Mouse (Mus musculus) midbrain, embryonic 14.5 days (tissue): ENCODE data around the gene Ednrb. TPM values are rescaled to one million over a fixed set of nuclear protein-coding genes. Genes with fewer than 3 reads are reported as not detected.

ENCODE experiments used
- ATAC-seq: fragments of 200-750 bp; cut with Nextera tagmentation; 2 replicates; pipeline ENCODE4 v1.8.0; 2017; ENCODE audit warnings: moderate number of reproducible peaks, moderate library complexity; ENCODE audit not compliant: low FRiP score, low TSS enrichment
- DNase-seq: peaks from one replicate; pipeline ENCODE4 v3.0.0-alpha.2; 2015
- H3K27ac ChIP-seq: fragments of 300-500 bp; sonication (generic); replicated peaks from 2 replicates; pipeline ENCODE4 v1.5.1; 2014; ENCODE audit warnings: mild to moderate bottlenecking, low read depth, low read length, moderate library complexity
- H3K27me3 ChIP-seq: fragments of 300-500 bp; sonication (generic); 2 replicates; pipeline ENCODE4 v1.6.1; 2014; ENCODE audit warnings: low read length, control low read depth, mixed read lengths; ENCODE audit not compliant: control insufficient read depth, insufficient read depth
- H3K36me3 ChIP-seq: fragments of 300-500 bp; sonication (generic); 2 replicates; pipeline ENCODE4 v1.6.1; 2014; ENCODE audit warnings: low read length, control low read depth; ENCODE audit not compliant: control insufficient read depth, insufficient read depth
- H3K4me1 ChIP-seq: fragments of 300-500 bp; sonication (generic); 2 replicates; pipeline ENCODE4 v1.6.1; 2014; ENCODE audit warnings: mild to moderate bottlenecking, antibody characterized with exemption, low read length, control low read depth; ENCODE audit not compliant: control insufficient read depth, insufficient read depth
- H3K4me2 ChIP-seq: fragments of 300-500 bp; sonication (generic); 2 replicates; pipeline ENCODE4 v1.6.1; 2014; ENCODE audit warnings: mild to moderate bottlenecking, low read length, moderate library complexity
- H3K4me3 ChIP-seq: fragments of 300-500 bp; sonication (generic); replicated peaks from 2 replicates; pipeline ENCODE4 v1.5.1; 2014; ENCODE audit warnings: low read depth, low read length
- H3K9ac ChIP-seq: fragments of 300-500 bp; sonication (generic); replicated peaks from 2 replicates; pipeline ENCODE4 v1.6.1; 2014; ENCODE audit warnings: mild to moderate bottlenecking, low read length, moderate library complexity
- H3K9me3 ChIP-seq: fragments of 300-500 bp; sonication (generic); 2 replicates; pipeline ENCODE4 v1.6.1; 2016; ENCODE audit warnings: low read length, control low read depth, mixed read lengths; ENCODE audit not compliant: control insufficient read depth
- WGBS: fragments of 180-500 bp; shearing (Covaris S2); extraction: QIAGEN DNeasy Blood & Tissue Kit; methylation state at CpG from one replicate; pipeline ENCODE4 v1.1.7; 2014; 5-methylcytosine and 5-hydroxymethylcytosine counted together
- polyA plus RNA-seq: library from polyadenylated mRNA; unstranded; fragments of >200 nt; fragmentation: Nextera tagmentation; extraction: Ambion mirVana; gene quantifications from 2 replicates; pipeline ENCODE4 v1.2.1, GENCODE M21; 2014

Ednrb gene
- polyA plus RNA-seq, 1 experiment from 2014 or later: 125 TPM

DNA sequence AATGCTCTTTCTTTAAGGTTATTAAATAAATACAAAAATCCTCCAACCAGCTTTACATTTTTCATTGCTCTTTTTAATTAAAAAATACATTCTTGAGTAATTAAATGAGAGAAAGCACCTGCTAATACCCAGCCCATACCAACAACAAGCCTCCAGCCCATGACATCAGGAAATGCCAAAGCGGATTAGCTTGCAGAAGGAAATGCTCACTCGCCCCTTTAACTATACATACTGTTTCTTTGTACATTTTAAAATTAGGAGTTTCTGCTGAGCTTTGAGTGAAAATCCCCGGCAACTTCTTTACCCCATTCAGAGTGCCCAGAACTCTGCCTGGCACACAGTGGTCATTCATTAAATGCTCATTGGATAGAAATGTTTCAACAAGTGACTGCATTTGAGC is 10.1 kb downstream of the Ednrb start:
- Histone ChIP-seq H3K27me3 (no peaks in the 10 kb centered on the region), H3K4me2 (no peak overlapping the region), H3K4me1 (no peaks in the 10 kb centered on the region), H3K9me3 (no peaks in the 10 kb centered on the region), H3K9ac (no peak overlapping the region), H3K27ac (no peak overlapping the region), H3K36me3 (no peaks in the 10 kb centered on the region), H3K4me3 (no peak overlapping the region)
- ATAC-seq: no peak
- 47% methylated on average over 3 of the region's 3 CpGs for WGBS
- DNase-seq: no peak

GRCm38 (mm10) chr14:103832472-103832871 is 11.7 kb downstream of the Ednrb start:
- no peak overlapping the region for H3K4me2 ChIP-seq
- DNase-seq: no peak
- no peak overlapping the region for H3K27ac ChIP-seq
- H3K36me3 ChIP-seq: no peaks in the 10 kb centered on the region
- no peaks in the 10 kb centered on the region for H3K4me1 ChIP-seq
- 92% methylated on average over 4 of the region's 4 CpGs for WGBS
- no peak for ATAC-seq
- no peak overlapping the region for H3K9ac ChIP-seq
- H3K27me3 ChIP-seq: no peaks in the 10 kb centered on the region
- H3K9me3 ChIP-seq: no peaks in the 10 kb centered on the region
- no peak overlapping the region for H3K4me3 ChIP-seq

DNA sequence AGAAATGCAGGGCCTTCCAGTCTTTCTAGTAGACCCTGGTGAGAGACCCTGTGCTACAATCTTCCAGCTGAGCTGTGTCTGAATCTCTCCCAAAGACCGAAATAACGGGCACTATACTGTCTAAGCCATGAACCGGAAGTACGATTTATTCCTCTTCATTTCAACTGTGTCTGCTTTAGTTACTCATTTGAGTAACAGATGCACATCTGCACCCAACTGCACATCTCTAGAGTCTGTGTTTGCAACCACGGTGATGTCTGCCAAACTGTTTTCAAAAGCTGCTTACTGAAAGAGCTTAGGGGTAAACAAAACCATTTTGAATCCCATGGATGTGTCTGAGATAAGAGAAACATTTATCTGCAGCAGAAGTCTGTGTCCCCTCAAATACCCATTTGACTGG is 13.2 kb downstream of the Ednrb start:
- 84% methylated on average over 5 of the region's 5 CpGs for WGBS
- Histone ChIP-seq H3K9ac (no peak overlapping the region), H3K27me3 (no peaks in the 10 kb centered on the region), H3K4me2 (no peak overlapping the region), H3K27ac (no peak overlapping the region), H3K4me1 (no peaks in the 10 kb centered on the region), H3K4me3 (no peak overlapping the region), H3K36me3 (no peaks in the 10 kb centered on the region), H3K9me3 (no peaks in the 10 kb centered on the region)
- no peak for ATAC-seq
- no peak for DNase-seq

DNA sequence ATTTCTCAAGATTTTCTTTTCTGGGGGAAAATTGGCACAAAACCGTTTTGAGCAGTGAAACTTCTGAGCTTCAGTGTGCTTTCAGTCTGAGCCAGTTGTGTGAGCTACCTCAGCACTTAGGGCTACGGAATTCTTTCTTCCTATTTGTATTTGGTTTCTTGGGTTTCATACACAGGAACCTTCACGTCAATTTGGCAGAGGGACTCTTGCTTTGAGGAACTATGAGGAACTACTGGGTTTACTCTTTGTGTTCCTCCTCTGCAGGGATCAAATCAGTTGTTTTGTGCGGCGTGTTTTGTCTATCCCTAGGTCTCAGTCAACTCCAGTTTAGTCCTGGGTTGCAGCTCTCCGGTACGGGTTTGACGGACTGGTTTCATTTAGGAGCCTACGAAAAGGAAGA is 17.9 kb downstream of the Ednrb start:
- DNase-seq (no peak), ATAC-seq (no peak)
- Histone ChIP-seq H3K4me1 (no peaks in the 10 kb centered on the region), H3K27ac (no peak overlapping the region), H3K4me2 (no peak overlapping the region), H3K9me3 (no peaks in the 10 kb centered on the region), H3K4me3 (no peak overlapping the region), H3K36me3 (no peaks in the 10 kb centered on the region), H3K27me3 (no peaks in the 10 kb centered on the region), H3K9ac (no peak overlapping the region)
- WGBS: 91% methylated on average over 9 of the region's 9 CpGs

DNA sequence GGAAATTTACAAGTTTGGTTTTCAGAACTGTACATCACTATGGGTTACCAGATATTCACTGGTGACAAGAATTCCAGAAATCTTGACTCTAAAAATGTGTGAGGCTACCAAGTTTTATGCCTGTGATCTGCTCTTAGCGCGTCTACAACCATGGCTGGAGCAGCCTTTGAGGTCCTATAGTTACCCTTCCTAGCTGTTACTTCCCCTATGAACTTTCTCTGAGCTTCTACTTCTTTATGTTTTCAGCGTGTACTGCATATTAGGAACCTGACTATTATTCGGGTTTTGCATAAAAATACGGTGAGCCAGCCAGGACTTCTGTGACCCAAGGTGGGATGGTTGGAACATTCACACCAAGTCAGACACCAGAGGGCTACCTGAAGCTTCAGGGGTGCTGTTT is 18.3 kb downstream of the Ednrb start:
- Histone ChIP-seq H3K9ac (no peak overlapping the region), H3K4me2 (no peak overlapping the region), H3K4me1 (no peaks in the 10 kb centered on the region), H3K36me3 (no peaks in the 10 kb centered on the region), H3K27ac (no peak overlapping the region), H3K27me3 (no peaks in the 10 kb centered on the region), H3K4me3 (no peak overlapping the region), H3K9me3 (no peaks in the 10 kb centered on the region)
- DNase-seq (no peak), ATAC-seq (no peak)
- 99% methylated on average over 5 of the region's 5 CpGs for WGBS

GRCm38 (mm10) chr14:103823501-103823900 is 20.7 kb downstream of the Ednrb start:
- no peak for ATAC-seq
- Histone ChIP-seq H3K36me3 (0 out of 2 replicates have a peak, but pooled peaks cover 4% of the 10 kb centered on the region), H3K4me1 (no peaks in the 10 kb centered on the region)

DNA sequence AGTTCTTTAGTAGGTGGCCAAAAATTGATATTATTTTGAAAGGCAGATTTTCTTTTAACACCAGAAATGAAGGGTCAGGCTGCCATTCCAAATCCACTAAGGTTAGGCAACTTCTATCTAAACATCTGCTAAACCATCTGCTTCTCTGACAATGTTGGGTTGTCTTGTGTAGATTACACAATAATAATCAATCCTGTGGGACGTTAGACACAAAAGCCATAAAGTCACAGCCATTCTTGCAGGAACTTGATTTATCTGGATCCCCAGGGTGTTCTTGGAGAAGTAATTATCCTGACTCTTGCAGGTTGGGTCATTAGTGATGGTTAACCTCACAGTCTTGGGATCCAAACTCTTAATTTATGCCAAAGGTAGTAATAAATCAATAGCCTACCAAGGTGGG is 21.6 kb downstream of the Ednrb start:
- no peak overlapping the region for H3K4me3 ChIP-seq
- DNase-seq (no peak), ATAC-seq (no peak)
- H3K4me1 ChIP-seq: no peaks in the 10 kb centered on the region
- H3K4me2 ChIP-seq: no peak overlapping the region
- WGBS: 58% methylated on average over 1 of the region's 1 CpGs
- no peak overlapping the region for H3K9ac ChIP-seq
- H3K9me3 ChIP-seq: no peaks in the 10 kb centered on the region
- H3K36me3 ChIP-seq: 0 out of 2 replicates have a peak, but pooled peaks cover 4% of the 10 kb centered on the region
- H3K27me3 ChIP-seq: no peaks in the 10 kb centered on the region
- no peak overlapping the region for H3K27ac ChIP-seq

More at GRCm38 (mm10) chr14:103823501-103823900, 20.7 kb downstream of the Ednrb start:
- DNase-seq: no peak
- H3K27me3 ChIP-seq: no peaks in the 10 kb centered on the region
- no peak overlapping the region for H3K27ac ChIP-seq
- H3K9ac ChIP-seq: no peak overlapping the region
- WGBS: 79% methylated on average over 7 of the region's 7 CpGs
- no peak overlapping the region for H3K4me2 ChIP-seq
- no peaks in the 10 kb centered on the region for H3K9me3 ChIP-seq
- H3K4me3 ChIP-seq: no peak overlapping the region

DNA sequence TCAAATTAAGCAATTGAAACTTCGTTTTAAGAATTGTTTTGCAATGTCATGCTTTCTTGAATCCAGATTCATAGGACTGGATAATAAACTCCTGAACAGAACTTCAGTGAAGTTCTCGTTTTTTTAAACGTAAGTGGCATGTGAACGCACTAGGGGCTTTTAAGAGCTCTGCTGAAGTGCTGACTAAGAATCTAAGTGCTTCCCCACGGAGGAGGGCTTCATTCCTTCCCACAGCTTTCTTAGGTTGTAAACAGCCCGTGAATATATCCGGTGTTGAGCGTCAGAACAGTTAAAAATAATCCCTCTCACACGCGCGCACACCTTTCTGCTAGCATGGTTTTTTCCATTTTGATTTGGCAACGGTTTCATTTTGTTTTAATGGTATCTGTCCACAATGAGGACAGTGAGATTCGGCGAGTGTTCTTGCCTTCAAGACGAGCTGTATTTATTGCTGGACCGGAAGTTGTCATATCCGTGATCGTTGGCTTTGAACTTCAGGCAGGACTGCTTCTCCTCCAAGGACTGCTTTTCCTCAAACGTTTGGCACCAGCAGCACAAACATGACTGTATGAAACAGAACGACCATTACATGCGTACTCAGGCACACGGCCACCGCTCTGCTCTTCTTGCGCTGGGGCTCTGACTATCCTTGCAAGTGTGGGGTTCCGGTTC is 27.4 kb downstream of the Ednrb start:
- ATAC-seq (no peak), DNase-seq (no peak)
- no peaks in the 10 kb centered on the region for H3K9me3 ChIP-seq
- no peaks in the 10 kb centered on the region for H3K4me1 ChIP-seq
- WGBS: 93% methylated on average over 25 of the region's 25 CpGs
- H3K27ac ChIP-seq: no peak overlapping the region
- 0 out of 2 replicates have a peak, but pooled peaks cover 4% of the 10 kb centered on the region for H3K36me3 ChIP-seq
- no peaks in the 10 kb centered on the region for H3K27me3 ChIP-seq
- H3K4me2 ChIP-seq: no peak overlapping the region
- no peak overlapping the region for H3K9ac ChIP-seq
- no peak overlapping the region for H3K4me3 ChIP-seq

GRCm38 (mm10) chr14:103815542-103815941 is 28.7 kb downstream of the Ednrb start:
- WGBS: 75% methylated on average over 16 of the region's 16 CpGs
- Histone ChIP-seq H3K36me3 (0 out of 2 replicates have a peak, but pooled peaks cover under 1% of the 10 kb centered on the region), H3K9me3 (no peaks in the 10 kb centered on the region), H3K27me3 (no peaks in the 10 kb centered on the region), H3K27ac (0 out of 2 replicates have a peak overlapping the region, but pooled peaks have one; percentile 0), H3K4me1 (no peaks in the 10 kb centered on the region), H3K9ac (no peak overlapping the region), H3K4me2 (no peak overlapping the region), H3K4me3 (no peak overlapping the region)
- no peak for DNase-seq
- no peak for ATAC-seq
